Mouse (Mus musculus) lung, adult 2 months (tissue): ENCODE data around the gene 1600014C10Rik.

Experiments used
- CTCF ChIP-seq: fragments of 200-500 bp; IDR thresholded peaks from 2 replicates; pipeline ENCODE4 v1.5.1; 2011; ENCODE audit warnings: mild to moderate bottlenecking, low read length, control low read depth; ENCODE audit not compliant: insufficient read depth
- POLR2A ChIP-seq: fragments of 200-500 bp; IDR thresholded peaks from 2 replicates; pipeline ENCODE4 v1.6.1; 2011; ENCODE audit warnings: low read depth, mild to moderate bottlenecking, control low read depth, low read length, borderline replicate concordance; ENCODE audit errors: extremely low read depth

DNA sequence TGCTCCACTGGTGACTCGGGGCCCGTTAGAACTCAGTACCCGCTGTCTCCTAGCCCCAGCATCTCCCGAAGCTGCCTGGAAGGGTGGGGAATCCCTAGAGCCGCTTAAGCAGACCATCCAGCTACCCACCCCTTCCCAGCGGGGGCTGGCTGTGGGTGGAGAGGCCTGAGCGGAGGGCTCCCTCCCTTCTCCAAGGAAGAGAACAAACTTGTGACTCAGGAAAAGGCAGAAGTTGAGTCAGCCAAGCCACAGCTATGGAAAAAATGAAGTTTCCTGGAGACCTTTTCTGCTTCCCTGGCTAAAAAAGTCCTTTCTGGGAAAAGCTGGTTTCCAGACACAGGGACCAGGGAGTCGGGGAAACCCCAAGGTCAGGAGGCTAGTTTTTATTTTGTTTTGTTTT is 47.3 kb downstream of the 1600014C10Rik start:
- TF ChIP-seq POLR2A (no peak), CTCF (no peak)
